Mouse (Mus musculus): ENCODE results near the gene Rpl35a. TPM values are rescaled to one million over a fixed set of nuclear protein-coding genes. Genes with fewer than 3 reads are reported as not detected.

The Rpl35a gene
- total and polyA plus RNA-seq, 3 experiments = 159 to 1,492 (median 642) TPM

- H3K27me3 ChIP-seq (ENCODE audit: insufficient read depth, low read length) = no peaks in the 10 kb centered on the region
- H3K4me3 ChIP-seq (ENCODE audit: low read depth, low read length) = no peak overlapping the region
- TF ChIP-seq TAL1 (conservative IDR thresholded peaks at IDR 0.05; ENCODE audit: low read depth, low read length) (no peak), CTCF (IDR thresholded peaks at IDR 0.05; ENCODE audit: low read depth, low read length) (no peak), GATA1 (IDR thresholded peaks at IDR 0.05; ENCODE audit: borderline replicate concordance, low read length) (no peak), POLR2AphosphoS5 (IDR thresholded peaks at IDR 0.05; ENCODE audit: insufficient replicate concordance, low read depth, low read length) (no peak), GATA2 (IDR thresholded peaks at IDR 0.05; ENCODE audit: borderline replicate concordance, low read depth, low read length) (no peak)
- peaks cover 38% of the 10 kb centered on the region for H3K4me1 ChIP-seq (ENCODE audit: insufficient read depth, low read depth, low read length)
- H3K9me3 ChIP-seq (replicated peaks) = no peaks in the 10 kb centered on the region
- DNase-seq (ENCODE audit: low spot score) (no peak), ATAC-seq (ENCODE audit: extremely low read depth, insufficient number of reproducible peaks, low FRiP score, poor library complexity, severe bottlenecking) (no peak)
- peaks cover 48% of the 10 kb centered on the region for H3K36me3 ChIP-seq (replicated peaks)
These were observed 8.4 kb downstream of the Rpl35a start for GRCm38 (mm10) chr16:33064636-33065035.

DNA sequence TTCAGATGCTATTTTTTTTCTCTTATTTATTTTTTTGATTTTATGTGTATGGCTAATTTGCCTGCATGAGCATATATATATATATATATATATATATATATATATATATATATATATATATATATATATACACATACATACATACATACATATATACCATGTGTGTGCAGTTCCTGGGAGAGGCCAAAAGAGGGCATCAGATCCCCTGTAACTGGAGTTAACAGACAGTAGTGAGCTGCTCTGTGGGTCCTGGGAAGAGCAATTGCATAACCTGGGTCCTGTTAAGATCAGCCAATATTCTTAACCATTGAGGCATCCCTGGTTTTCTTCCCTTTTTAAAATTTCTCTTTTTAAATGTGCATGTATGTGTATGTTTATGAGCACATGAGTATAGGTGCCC, 14.7 kb downstream of the Rpl35a start:
- Histone ChIP-seq H3K4me3 (ENCODE audit: low read depth, low read length) (no peak overlapping the region), H3K36me3 (replicated peaks) (peaks cover 65% of the 10 kb centered on the region), H3K27me3 (ENCODE audit: insufficient read depth, low read length) (no peaks in the 10 kb centered on the region), H3K4me1 (ENCODE audit: insufficient read depth, low read depth, low read length) (no peaks in the 10 kb centered on the region; the same call in 1 of the 2 replicates), H3K9me3 (replicated peaks) (no peaks in the 10 kb centered on the region)
- no peak for TF ChIP-seq GATA2 (IDR thresholded peaks at IDR 0.05; ENCODE audit: borderline replicate concordance, low read depth, low read length)
- DNase-seq (ENCODE audit: low spot score) (no peak), ATAC-seq (ENCODE audit: extremely low read depth, insufficient number of reproducible peaks, low FRiP score, poor library complexity, severe bottlenecking) (no peak)

- no peaks in the 10 kb centered on the region; the same call in 1 of the 2 replicates for H3K4me1 ChIP-seq (ENCODE audit: insufficient read depth, low read depth, low read length)
- DNase-seq (ENCODE audit: low spot score) = no peak
- H3K9me3 ChIP-seq (replicated peaks) = no peaks in the 10 kb centered on the region
- H3K4me3 ChIP-seq (ENCODE audit: low read depth, low read length) = no peak overlapping the region
- ATAC-seq (ENCODE audit: extremely low read depth, insufficient number of reproducible peaks, low FRiP score, poor library complexity, severe bottlenecking) = no peak
- TF ChIP-seq GATA1 (IDR thresholded peaks at IDR 0.05; ENCODE audit: borderline replicate concordance, low read length) = no peak
- no peak for TF ChIP-seq CTCF (IDR thresholded peaks at IDR 0.05; ENCODE audit: low read depth, low read length)
- no peak for TF ChIP-seq GATA2 (IDR thresholded peaks at IDR 0.05; ENCODE audit: borderline replicate concordance, low read depth, low read length)
- TF ChIP-seq POLR2AphosphoS5 (IDR thresholded peaks at IDR 0.05; ENCODE audit: insufficient replicate concordance, low read depth, low read length) = no peak
- TF ChIP-seq TAL1 (conservative IDR thresholded peaks at IDR 0.05; ENCODE audit: low read depth, low read length) = no peak
- H3K27me3 ChIP-seq (ENCODE audit: insufficient read depth, low read length) = no peaks in the 10 kb centered on the region
- peaks cover 55% of the 10 kb centered on the region for H3K36me3 ChIP-seq (replicated peaks)
These were observed 16.8 kb downstream of the Rpl35a start for GRCm38 (mm10) chr16:33072871-33073557.

GRCm38 (mm10) chr16:33074967-33075366, 18.7 kb downstream of the Rpl35a start:
- no peaks in the 10 kb centered on the region; the same call in 1 of the 2 replicates for H3K4me1 ChIP-seq (ENCODE audit: insufficient read depth, low read depth, low read length)
- H3K36me3 ChIP-seq (replicated peaks) = peaks cover 51% of the 10 kb centered on the region
- no peaks in the 10 kb centered on the region for H3K9me3 ChIP-seq (replicated peaks)
- no peaks in the 10 kb centered on the region for H3K27me3 ChIP-seq (ENCODE audit: insufficient read depth, low read length)
- TF ChIP-seq POLR2AphosphoS5 (IDR thresholded peaks at IDR 0.05; ENCODE audit: insufficient replicate concordance, low read depth, low read length) = no peak
- TF ChIP-seq TAL1 (conservative IDR thresholded peaks at IDR 0.05; ENCODE audit: low read depth, low read length) = no peak
- no peak for TF ChIP-seq CTCF (IDR thresholded peaks at IDR 0.05; ENCODE audit: low read depth, low read length)
- TF ChIP-seq GATA2 (IDR thresholded peaks at IDR 0.05; ENCODE audit: borderline replicate concordance, low read depth, low read length) = no peak
- TF ChIP-seq GATA1 (IDR thresholded peaks at IDR 0.05; ENCODE audit: borderline replicate concordance, low read length) = no peak
- no peak overlapping the region for H3K4me3 ChIP-seq (ENCODE audit: low read depth, low read length)
- ATAC-seq (ENCODE audit: extremely low read depth, insufficient number of reproducible peaks, low FRiP score, poor library complexity, severe bottlenecking) (no peak), DNase-seq (ENCODE audit: low spot score) (no peak)

DNA sequence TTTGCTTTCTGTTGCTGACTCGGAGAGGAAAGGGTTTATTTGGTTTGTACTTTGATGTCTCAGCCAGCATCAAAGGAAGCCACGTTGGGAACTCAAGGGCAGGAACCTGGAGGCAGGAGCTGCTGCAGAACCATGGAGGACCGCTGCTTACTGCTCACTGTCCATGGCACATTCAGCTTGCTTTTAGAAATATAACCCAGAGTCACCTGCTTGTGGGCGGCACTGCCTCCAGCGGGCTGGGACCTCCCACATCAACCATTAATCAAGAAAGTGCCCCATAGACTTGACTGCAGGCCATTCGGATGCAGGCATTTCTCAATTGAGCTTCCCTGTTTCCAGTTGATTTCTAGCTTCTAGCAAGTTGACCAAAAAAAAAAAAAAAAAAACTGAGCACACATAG, 19.8 kb downstream of the Rpl35a start:
- no peak for TF ChIP-seq CTCF (IDR thresholded peaks at IDR 0.05; ENCODE audit: low read depth, low read length)
- no peak for TF ChIP-seq TAL1 (conservative IDR thresholded peaks at IDR 0.05; ENCODE audit: low read depth, low read length)
- no peak for DNase-seq (ENCODE audit: low spot score)
- ATAC-seq (ENCODE audit: extremely low read depth, insufficient number of reproducible peaks, low FRiP score, poor library complexity, severe bottlenecking) = no peak
- no peak overlapping the region for H3K4me3 ChIP-seq (ENCODE audit: low read depth, low read length)
- peaks cover 48% of the 10 kb centered on the region for H3K36me3 ChIP-seq (replicated peaks)
- H3K4me1 ChIP-seq (ENCODE audit: insufficient read depth, low read depth, low read length) = no peaks in the 10 kb centered on the region
- no peaks in the 10 kb centered on the region for H3K9me3 ChIP-seq (replicated peaks)
- no peaks in the 10 kb centered on the region for H3K27me3 ChIP-seq (ENCODE audit: insufficient read depth, low read length)

- Histone ChIP-seq H3K4me3 (ENCODE audit: low read depth, low read length) (no peak overlapping the region), H3K9me3 (replicated peaks) (no peaks in the 10 kb centered on the region), H3K4me1 (ENCODE audit: insufficient read depth, low read depth, low read length) (no peaks in the 10 kb centered on the region), H3K36me3 (replicated peaks) (peaks cover 45% of the 10 kb centered on the region), H3K27me3 (ENCODE audit: insufficient read depth, low read length) (no peaks in the 10 kb centered on the region)
- DNase-seq (ENCODE audit: low spot score) (no peak), ATAC-seq (ENCODE audit: extremely low read depth, insufficient number of reproducible peaks, low FRiP score, poor library complexity, severe bottlenecking) (no peak)
- TF ChIP-seq POLR2AphosphoS5 (IDR thresholded peaks at IDR 0.05; ENCODE audit: insufficient replicate concordance, low read depth, low read length) (no peak), GATA2 (IDR thresholded peaks at IDR 0.05; ENCODE audit: borderline replicate concordance, low read depth, low read length) (no peak), TAL1 (conservative IDR thresholded peaks at IDR 0.05; ENCODE audit: low read depth, low read length) (no peak), CTCF (IDR thresholded peaks at IDR 0.05; ENCODE audit: low read depth, low read length) (no peak), GATA1 (IDR thresholded peaks at IDR 0.05; ENCODE audit: borderline replicate concordance, low read length) (no peak)
These were observed 20.9 kb downstream of the Rpl35a start for GRCm38 (mm10) chr16:33077069-33077627.

All from G1E (cell line).